Mouse (Mus musculus) myocyte (in vitro differentiated cells): ENCODE data around the gene Wdr18. TPM values are rescaled to one million over a fixed set of nuclear protein-coding genes. Genes with fewer than 3 reads are reported as not detected.

Source experiments
- H3K27me3 ChIP-seq: one replicate; pipeline ENCODE4 v1.6.1; 2011; ENCODE audit not compliant: control insufficient read depth, insufficient read depth, insufficient read length
- H3K36me3 ChIP-seq: one replicate; pipeline ENCODE4 v1.6.1; 2011; ENCODE audit not compliant: control insufficient read depth, insufficient read depth
- H3K4me2 ChIP-seq: one replicate; pipeline ENCODE4 v1.6.1; 2011; ENCODE audit warnings: low read depth, control low read depth
- H3K4me3 ChIP-seq: one replicate; pipeline ENCODE4 v1.5.1; 2011; ENCODE audit warnings: mild to moderate bottlenecking, control low read depth, moderate library complexity
- H3K79me2 ChIP-seq: one replicate; pipeline ENCODE4 v1.6.1; 2011; ENCODE audit not compliant: control insufficient read depth, insufficient read depth
- H3ac ChIP-seq: one replicate; pipeline ENCODE4 v1.6.1; 2011; ENCODE audit not compliant: control insufficient read depth, insufficient read length
- CEBPB ChIP-seq: IDR thresholded peaks from 2 replicates; pipeline ENCODE4 v1.6.1; 2011; ENCODE audit warnings: mild to moderate bottlenecking, moderate library complexity; ENCODE audit not compliant: poor library complexity, insufficient read depth, severe bottlenecking
- E2F4 ChIP-seq: IDR thresholded peaks from one replicate; pipeline ENCODE4 v1.6.1; 2011; ENCODE audit warnings: mild to moderate bottlenecking, control low read depth, moderate library complexity; ENCODE audit not compliant: insufficient read depth
- MAX ChIP-seq: IDR thresholded peaks from one replicate; pipeline ENCODE4 v1.6.1; 2011; ENCODE audit warnings: low read depth, mild to moderate bottlenecking, control low read depth
- MYOD1 ChIP-seq, 3 experiments: IDR thresholded peaks; one replicate each; pipeline ENCODE4 v1.6.1; 2011; ENCODE audit warnings: control low read depth in 2 of 3, low read depth in 2 of 3, mild to moderate bottlenecking in 2 of 3, moderate library complexity in 1 of 3; ENCODE audit not compliant: insufficient read length in 2 of 3, control insufficient read depth in 1 of 3
- MYOG ChIP-seq, 3 experiments: IDR thresholded peaks; one replicate each; pipeline ENCODE4 v1.6.1; 2011; ENCODE audit warnings: control low read depth in 2 of 3, low read depth in 2 of 3, mild to moderate bottlenecking in 2 of 3; ENCODE audit not compliant: insufficient read length in 2 of 3, control insufficient read depth in 1 of 3, insufficient read depth in 1 of 3
- POLR2A ChIP-seq: IDR thresholded peaks from one replicate; pipeline ENCODE4 v1.6.1; 2011; ENCODE audit warnings: low read depth, mild to moderate bottlenecking, control low read depth, moderate library complexity; ENCODE audit not compliant: insufficient read length
- POLR2AphosphoS2 ChIP-seq: IDR thresholded peaks from one replicate; pipeline ENCODE4 v1.6.1; 2011; ENCODE audit warnings: low read depth, control low read depth; ENCODE audit not compliant: insufficient read length
- REST ChIP-seq: IDR thresholded peaks from one replicate; pipeline ENCODE4 v1.6.1; 2011; ENCODE audit warnings: mild to moderate bottlenecking, control low read depth, moderate library complexity; ENCODE audit not compliant: insufficient read depth, insufficient read length
- SRF ChIP-seq: IDR thresholded peaks from one replicate; pipeline ENCODE4 v1.6.1; 2011; ENCODE audit warnings: low read depth; ENCODE audit not compliant: control insufficient read depth, insufficient read length
- TCF12 ChIP-seq: IDR thresholded peaks from one replicate; pipeline ENCODE4 v1.6.1; 2011; ENCODE audit warnings: mild to moderate bottlenecking, control low read depth; ENCODE audit not compliant: poor library complexity, insufficient read depth, severe bottlenecking
- TCF3 ChIP-seq: IDR thresholded peaks from one replicate; pipeline ENCODE4 v1.6.1; 2011; ENCODE audit warnings: low read depth, control low read depth; ENCODE audit not compliant: insufficient read length
- USF1 ChIP-seq: IDR thresholded peaks from one replicate; pipeline ENCODE4 v1.6.1; 2011; ENCODE audit warnings: low read depth, mild to moderate bottlenecking, control low read depth, moderate library complexity
- polyA plus RNA-seq: library from polyadenylated mRNA; unstranded; fragments of >200 nt; fragmentation: generic; extraction: Trizol; gene quantifications from one replicate; pipeline ENCODE4 v1.2.1, GENCODE M21; 2012; ENCODE audit warnings: missing spikeins

Gene Wdr18
- polyA plus RNA-seq, 1 experiment = 35.1 TPM

DNA sequence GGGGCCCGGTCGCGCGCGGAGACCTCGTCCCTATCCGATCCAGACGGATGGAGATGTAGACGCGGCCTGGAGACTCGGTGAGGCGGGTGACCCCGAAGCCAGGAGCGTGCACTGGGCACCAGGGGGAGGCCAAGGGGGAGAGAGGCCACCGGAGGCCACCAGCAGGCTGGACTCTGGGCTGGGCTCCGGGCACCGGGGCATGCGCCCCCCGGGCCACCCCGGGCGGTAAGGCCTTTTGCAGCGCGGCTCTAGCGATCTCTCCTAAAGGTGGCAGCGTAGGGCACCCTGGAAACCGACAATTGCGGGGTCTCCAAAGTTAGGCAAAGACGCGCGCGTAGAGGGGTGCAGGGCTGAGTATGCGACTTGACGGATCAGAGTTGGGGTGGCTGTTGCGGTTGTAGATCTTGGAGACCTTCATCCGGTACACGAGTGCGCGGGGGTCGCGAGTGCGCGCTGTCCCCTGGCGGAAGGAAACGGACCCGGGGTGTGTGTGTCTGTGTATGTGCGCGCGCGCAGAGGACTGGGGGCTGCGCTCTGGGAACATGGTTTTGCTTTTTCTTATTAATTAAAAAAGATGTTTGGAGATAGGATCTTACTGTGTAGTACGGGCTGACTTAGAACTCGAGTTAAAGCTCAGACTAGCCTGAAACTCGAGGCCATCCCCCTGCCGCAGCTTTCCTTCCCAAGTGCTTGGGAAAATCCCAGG is 32.5 kb upstream of the Wdr18 start:
- Histone ChIP-seq H3K27me3 (no peaks in the 10 kb centered on the region), H3ac (peak overlapping the region; percentile 12), H3K4me3 (peak overlapping the region; percentile 96), H3K79me2 (peaks cover 4% of the 10 kb centered on the region), H3K4me2 (peak overlapping the region; percentile 99), H3K36me3 (peaks cover 5% of the 10 kb centered on the region)
- TF ChIP-seq MYOD1 (IDR thresholded peaks at IDR 0.05; ENCODE audit: control insufficient read depth in 1 of 3, insufficient read length in 2 of 3, low read depth in 2 of 3) (peak in 1 of 3 experiments; percentile 9), MAX (no peak)

DNA sequence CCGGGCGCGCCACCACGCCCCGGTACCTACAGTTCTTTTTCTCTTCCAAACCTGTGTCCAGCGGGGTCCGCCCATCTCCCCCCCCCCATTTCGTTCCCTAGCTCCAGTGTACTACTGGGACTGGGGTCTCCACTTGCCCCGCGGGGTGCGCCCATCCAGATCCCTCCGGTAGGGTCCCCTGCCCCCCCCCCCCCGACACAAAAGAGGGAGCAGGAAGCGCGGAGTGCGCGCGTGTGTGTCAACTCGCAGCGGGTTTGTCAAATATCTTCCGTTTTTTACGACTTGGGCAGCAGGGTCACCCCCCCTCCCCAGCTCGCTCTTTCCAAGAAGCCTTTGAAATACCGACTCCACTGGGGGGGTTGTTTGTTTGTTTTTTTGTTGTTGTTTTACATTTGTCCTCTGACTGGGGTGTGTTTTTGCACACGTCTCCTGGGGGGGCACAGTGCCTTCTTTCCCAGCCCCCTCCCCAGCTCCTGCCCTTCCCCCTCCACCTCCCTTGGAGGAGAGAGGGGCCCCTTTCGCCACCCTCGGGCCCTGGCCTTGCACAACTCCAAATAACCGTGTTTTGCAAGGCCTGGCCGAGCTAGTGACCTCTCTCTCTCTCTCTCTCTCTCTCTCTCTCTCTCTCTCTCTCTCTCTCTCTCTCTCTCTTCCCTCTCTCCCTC is 31.8 kb upstream of the Wdr18 start:
- Histone ChIP-seq H3K27me3 (no peaks in the 10 kb centered on the region), H3K4me2 (peak overlapping the region; percentile 99), H3K36me3 (peaks cover 5% of the 10 kb centered on the region), H3K79me2 (peaks cover 4% of the 10 kb centered on the region), H3ac (peak overlapping the region; percentile 12), H3K4me3 (peak overlapping the region; percentile 96)
- TF ChIP-seq POLR2AphosphoS2 (no peak), POLR2A (no peak), MYOG (IDR thresholded peaks at IDR 0.05; ENCODE audit: control insufficient read depth in 1 of 3, insufficient read depth in 1 of 3, insufficient read length in 2 of 3, low read depth in 2 of 3) (no peak), TCF3 (no peak), CEBPB (no peak), REST (no peak), TCF12 (no peak), E2F4 (no peak), MYOD1 (IDR thresholded peaks at IDR 0.05; ENCODE audit: control insufficient read depth in 1 of 3, insufficient read length in 2 of 3, low read depth in 2 of 3) (no peak), SRF (no peak), MAX (no peak), USF1 (no peak)

DNA sequence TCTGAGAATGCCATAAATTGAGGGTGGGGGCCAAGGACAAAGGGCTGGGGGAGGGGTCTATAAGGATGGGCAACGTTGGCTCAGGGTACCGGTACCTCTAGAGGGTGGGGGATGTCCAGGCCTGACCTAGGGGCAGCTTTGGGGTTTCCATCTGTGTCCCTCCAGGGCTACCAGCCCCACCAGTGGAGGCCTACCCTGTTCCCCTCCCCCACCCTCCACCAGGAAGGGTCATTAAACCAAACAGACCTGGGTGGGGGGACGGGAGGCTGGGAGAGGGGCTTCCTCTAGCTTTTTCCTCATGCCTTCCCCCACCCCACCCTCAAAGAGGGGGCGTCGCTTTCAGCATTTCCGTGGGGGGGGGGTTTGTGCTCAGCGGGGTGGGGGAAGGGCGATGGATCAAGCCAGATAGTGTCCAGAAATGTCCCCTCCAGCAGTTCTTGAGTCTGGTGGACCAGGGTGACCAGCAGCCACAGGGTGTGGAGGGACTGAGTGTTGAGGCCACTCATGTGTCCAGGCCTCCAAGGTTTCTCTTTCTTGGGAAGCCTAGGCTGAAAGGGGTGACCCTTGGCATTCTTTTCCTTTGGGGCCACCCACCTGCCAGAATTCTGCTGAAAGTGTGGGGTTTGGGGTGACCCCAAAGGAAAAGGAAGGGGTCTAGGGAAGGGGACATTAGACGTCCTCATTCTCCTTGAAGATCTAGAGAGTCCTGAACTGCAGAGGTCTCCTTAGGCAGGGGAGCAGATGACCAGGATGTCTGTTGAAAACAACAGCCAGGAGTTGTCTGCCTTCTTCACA is 30.8 kb upstream of the Wdr18 start:
- peak overlapping the region; percentile 96 for H3K4me3 ChIP-seq
- H3K36me3 ChIP-seq = peaks cover 5% of the 10 kb centered on the region
- no peak overlapping the region for H3K4me2 ChIP-seq
- H3K27me3 ChIP-seq = no peaks in the 10 kb centered on the region
- H3K79me2 ChIP-seq = peaks cover 4% of the 10 kb centered on the region
- no peak for TF ChIP-seq MYOG (IDR thresholded peaks at IDR 0.05; ENCODE audit: control insufficient read depth in 1 of 3, insufficient read depth in 1 of 3, insufficient read length in 2 of 3, low read depth in 2 of 3)
- no peak for TF ChIP-seq TCF3
- no peak for TF ChIP-seq E2F4
- TF ChIP-seq REST = no peak
- no peak for TF ChIP-seq TCF12
- no peak for TF ChIP-seq MYOD1 (IDR thresholded peaks at IDR 0.05; ENCODE audit: control insufficient read depth in 1 of 3, insufficient read length in 2 of 3, low read depth in 2 of 3)
- no peak for TF ChIP-seq POLR2AphosphoS2
- TF ChIP-seq SRF = no peak
- no peak for TF ChIP-seq CEBPB
- TF ChIP-seq POLR2A = no peak
- no peak for TF ChIP-seq USF1
- TF ChIP-seq MAX = no peak
- H3ac ChIP-seq = no peak overlapping the region

DNA sequence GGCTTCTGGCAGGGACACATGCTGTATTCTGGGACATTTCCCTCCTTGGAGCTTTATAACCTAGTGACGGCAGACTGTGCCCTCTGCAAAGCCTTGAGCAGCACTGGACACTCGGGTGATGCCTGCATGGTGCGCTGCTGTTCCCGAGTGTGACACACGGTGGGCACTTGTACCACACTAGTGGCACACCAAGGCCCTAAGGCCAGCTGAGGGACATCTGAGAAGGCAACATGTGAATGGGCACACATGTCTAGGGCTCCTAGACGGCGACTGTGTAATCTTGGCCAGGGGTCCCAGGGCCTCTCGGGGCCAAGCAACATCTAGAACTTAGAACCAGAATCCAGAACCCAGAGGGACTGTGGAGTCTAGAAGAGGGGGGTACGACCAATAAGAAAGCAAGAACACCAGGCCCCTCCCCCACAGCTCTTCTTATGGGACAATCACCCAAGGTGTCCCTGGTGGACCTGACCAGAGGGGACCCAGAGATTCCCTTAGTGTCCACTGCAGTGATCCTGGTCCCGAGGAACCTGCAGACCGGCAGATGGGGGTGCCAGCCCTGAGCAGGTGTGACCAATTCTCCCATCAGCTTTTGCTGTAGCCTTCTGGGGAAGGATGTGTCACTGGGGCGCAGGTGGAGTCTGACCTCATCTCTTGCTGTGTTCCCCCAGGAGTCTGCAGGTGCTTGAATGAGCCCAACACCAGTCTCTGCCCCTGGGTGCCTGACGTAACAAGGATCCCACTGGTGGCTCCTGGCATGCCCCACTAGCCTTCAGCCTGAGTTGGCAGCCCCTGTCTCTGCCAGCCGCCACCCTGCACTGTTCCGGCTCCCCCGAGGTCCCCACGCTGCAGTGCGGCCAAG is 29.8 kb upstream of the Wdr18 start:
- Histone ChIP-seq H3K4me2 (no peak overlapping the region), H3K4me3 (no peak overlapping the region), H3K27me3 (no peaks in the 10 kb centered on the region), H3K36me3 (peaks cover 5% of the 10 kb centered on the region), H3ac (no peak overlapping the region), H3K79me2 (peaks cover 4% of the 10 kb centered on the region)
- TF ChIP-seq MYOG (IDR thresholded peaks at IDR 0.05; ENCODE audit: control insufficient read depth in 1 of 3, insufficient read depth in 1 of 3, insufficient read length in 2 of 3, low read depth in 2 of 3) = no peak
- no peak for TF ChIP-seq POLR2AphosphoS2
- TF ChIP-seq REST = no peak
- no peak for TF ChIP-seq MYOD1 (IDR thresholded peaks at IDR 0.05; ENCODE audit: control insufficient read depth in 1 of 3, insufficient read length in 2 of 3, low read depth in 2 of 3)
- TF ChIP-seq USF1 = no peak
- no peak for TF ChIP-seq SRF
- no peak for TF ChIP-seq CEBPB
- TF ChIP-seq TCF3 = no peak
- no peak for TF ChIP-seq E2F4
- TF ChIP-seq TCF12 = no peak
- no peak for TF ChIP-seq MAX
- no peak for TF ChIP-seq POLR2A
